Mouse (Mus musculus): ENCODE measurements around the gene Olfr282.

The Olfr282 gene

GRCm38 (mm10) chr15:98475382-98475781, 44.4 kb downstream of the Olfr282 start:
- DNase-seq: peak; percentile 40 to 55

- DNase-seq: no peak
Measured at GRCm38 (mm10) chr15:98476281-98476680, 45.3 kb downstream of the Olfr282 start.

GRCm38 (mm10) chr15:98479568-98480102, 48.6 kb downstream of the Olfr282 start:
- no peak for DNase-seq

DNA sequence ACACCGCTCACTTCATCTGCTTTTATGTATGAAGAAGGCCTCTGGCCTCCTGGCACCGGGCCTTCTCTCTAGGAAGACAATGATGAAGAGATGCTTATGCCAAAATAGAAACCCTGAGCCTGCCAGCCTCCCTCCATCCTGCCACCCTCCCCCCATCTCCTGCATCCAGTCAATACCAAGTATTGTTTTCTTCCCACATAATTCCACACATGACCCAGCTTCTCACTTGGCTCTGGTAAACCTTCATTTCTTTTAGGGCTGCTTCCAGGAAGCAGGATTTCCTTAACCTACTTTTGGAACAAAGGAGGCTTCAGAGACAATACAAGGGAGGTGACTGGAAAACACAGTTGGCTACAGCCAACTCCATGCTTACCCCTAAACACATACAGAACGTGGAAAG, 51.7 kb downstream of the Olfr282 start, which contains the start of gene Lalba:
Gene Lalba (minus strand): TSS at position 21 of the 400 bp plus-strand sequence.
- no peak for DNase-seq

DNA sequence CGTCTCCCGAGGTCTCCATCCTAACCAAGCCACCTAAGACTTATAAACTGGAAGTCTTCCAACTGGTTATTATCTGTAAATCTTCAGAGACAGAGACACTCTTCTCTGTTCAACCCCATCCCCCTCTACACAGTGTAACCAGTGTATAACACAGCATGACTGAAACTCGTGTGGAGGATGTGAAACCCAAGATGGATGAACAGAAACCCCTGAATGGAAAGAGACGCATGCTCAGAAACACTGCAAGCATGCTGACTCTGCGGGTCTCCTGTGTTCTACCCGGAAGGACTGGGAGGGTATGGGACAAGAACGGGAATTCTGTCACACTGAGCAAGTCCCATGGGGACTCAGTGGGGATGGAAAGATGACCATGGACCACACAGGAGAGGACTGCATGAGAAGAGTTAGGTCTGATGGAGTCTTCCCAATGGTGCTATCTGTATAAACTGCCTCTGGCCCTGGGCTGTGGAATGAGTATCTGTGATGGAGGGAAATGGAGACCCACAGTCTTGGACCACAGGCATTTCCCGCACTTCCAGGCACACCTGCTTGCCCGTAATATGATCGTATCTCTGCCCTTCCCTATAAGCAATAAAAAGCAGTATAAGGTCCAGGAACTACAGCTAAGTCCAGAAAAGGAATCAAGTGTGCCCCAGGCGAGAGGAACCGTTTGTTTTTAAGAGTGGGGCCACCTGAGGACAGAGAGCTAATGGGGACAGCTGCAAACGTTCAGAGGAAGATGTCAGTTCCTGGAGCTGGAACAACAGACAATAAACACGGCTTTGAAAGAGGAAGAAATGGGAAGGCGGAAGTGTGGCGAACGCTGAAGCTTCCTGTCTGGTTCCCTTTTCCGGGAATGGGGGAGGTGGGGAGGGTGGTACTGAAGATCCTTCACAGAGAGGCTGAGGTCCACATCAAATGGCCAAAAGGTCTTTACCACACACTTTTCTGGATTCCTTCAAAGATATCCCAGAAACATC, 53.2 kb downstream of the Olfr282 start:
- no peak for DNase-seq

- DNase-seq: no peak
Measured at GRCm38 (mm10) chr15:98486433-98487021, 55.5 kb downstream of the Olfr282 start.

Data from cerebellum, adult 18-20 months (tissue).